Mouse (Mus musculus) inflammation-experienced regulatory T-cells (primary cell): ENCODE measurements around the gene Fnbp1. TPM values are rescaled to one million over a fixed set of nuclear protein-coding genes. Genes with fewer than 3 reads are reported as not detected.

Experiments
- polyA plus RNA-seq, 2 experiments: library from polyadenylated mRNA; unstranded; fragments of 100-300 nt; shearing (Covaris generic); gene quantifications; one replicate each; pipeline ENCODE4 v1.2.1; 2017

Fnbp1 gene
- polyA plus RNA-seq: 100 to 1,000 TPM; 111 to 137 TPM

DNA sequence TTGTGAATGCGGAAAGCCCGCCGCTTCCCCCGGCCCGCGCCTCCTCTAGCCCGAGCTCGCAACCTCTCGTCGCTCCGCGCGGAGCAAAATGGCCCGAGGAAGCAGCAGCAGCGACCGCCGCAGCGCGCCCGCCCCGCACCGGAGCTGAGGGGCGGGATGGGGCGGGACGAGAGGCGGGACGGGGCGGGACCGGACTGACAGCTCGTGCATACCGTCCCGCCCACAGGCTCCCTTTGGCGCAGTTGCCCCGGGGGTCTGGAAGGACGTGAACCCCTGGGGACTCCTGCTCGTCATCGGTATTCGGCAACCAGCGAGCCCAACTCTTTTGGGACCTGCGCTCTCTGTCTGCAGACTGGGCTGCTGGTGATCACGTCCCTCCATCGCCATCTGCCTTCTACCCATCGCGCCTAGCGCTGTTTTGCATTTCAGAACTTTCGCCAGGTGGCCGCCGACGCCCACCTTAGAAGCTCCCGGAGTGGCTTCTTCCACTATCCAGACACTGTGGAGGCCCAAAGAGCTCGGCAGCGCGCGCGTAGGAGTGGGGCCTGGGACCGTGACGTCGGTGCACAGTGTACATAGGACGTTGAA lies at the start of gene Fnbp1:
Fnbp1 (minus strand) TSS at position 142 of the 588 bp plus-strand sequence.

DNA sequence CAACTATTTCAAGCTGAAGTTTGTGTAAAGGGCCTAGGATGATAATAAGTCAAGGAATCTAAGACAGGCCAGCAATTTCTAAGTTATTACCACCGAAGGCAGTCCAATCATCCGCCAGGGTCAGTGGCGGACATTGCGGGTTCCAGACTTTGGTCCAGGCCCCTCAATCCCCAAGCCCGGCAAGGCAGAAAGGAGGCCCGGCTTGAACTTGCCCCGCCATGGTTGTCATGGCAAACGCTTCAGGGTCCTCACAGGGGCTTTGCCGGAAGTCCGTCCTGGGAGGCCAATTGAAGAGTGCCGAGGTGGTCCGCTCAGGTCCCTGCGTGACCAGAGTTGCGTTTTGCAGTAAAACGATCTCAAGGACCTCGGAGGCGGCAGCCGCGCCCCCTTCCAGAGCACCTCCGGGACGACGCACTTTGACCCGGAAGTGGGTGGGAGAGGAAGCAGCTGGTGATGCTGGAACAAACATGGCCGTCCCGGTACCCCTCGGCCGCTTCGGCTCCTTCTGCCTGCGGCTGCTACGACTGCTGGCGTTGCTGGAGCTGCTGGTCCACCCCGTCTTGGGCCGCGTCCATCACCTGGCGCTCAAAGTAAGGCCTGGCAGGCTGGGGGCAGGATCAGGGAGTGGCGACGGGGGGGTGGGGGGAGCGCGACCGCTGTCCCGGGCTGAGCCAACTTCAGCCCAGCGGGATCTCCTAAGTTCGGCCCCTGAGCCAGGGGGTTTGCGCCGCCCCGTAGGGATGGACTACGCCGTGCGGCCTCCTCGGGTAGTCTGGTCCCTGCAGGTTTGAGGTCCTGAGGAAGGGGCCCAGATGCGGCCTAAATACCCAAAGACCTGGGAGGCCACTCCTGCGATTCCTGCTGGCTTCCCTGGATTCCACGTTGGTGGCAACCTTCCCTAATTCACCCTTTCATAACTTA lies 10.3 kb upstream of the Fnbp1 start, which contains the start of gene Gpr107:
Gpr107 (plus strand) TSS at position 425 of the 921 bp plus-strand sequence.

GRCm38 (mm10) chr2:30981790-30982513 lies 159.9 kb downstream of the Fnbp1 start, which contains the start of the genes BC005624 and Usp20:
TSS of gene BC005624 (minus strand) at chr2:30982201.
TSS of gene Usp20 (plus strand) at chr2:30982279.

Other genes starting within 250 kb of the Fnbp1 start
- 1 to 10 TPM in 1 of 2 experiments, under 1 TPM in 1; 0.28 to 1.5 TPM for gene Ptges, start 212.1 kb downstream of the Fnbp1 start, polyA plus RNA-seq
- 10 to 100 TPM; 27.9 to 30.6 TPM for gene Tor1b, start 189.0 kb downstream of the Fnbp1 start, polyA plus RNA-seq
- 100 to 1,000 TPM in 1 of 2 experiments, 10 to 100 TPM in 1; 86.1 to 100 TPM for gene Tor1a, start 174.1 kb downstream of the Fnbp1 start, polyA plus RNA-seq
- 10 to 100 TPM; 73.8 to 87.8 TPM for gene BC005624, start 159.8 kb downstream of the Fnbp1 start, polyA plus RNA-seq
- gene Usp20, start 159.7 kb downstream of the Fnbp1 start, polyA plus RNA-seq: 10 to 100 TPM; 29.4 to 39.7 TPM
- gene Gpr107, start 10.3 kb upstream of the Fnbp1 start, polyA plus RNA-seq: 10 to 100 TPM; 49.4 to 53.1 TPM
- gene Ncs1, start 103.8 kb upstream of the Fnbp1 start, polyA plus RNA-seq: 1 to 10 TPM in 1 of 2 experiments, under 1 TPM in 1; 0.46 to 2.4 TPM
- 1 to 10 TPM in 1 of 2 experiments, under 1 TPM in 1; 0.61 to 1.1 TPM for gene Hmcn2, start 172.4 kb upstream of the Fnbp1 start, polyA plus RNA-seq